Mouse (Mus musculus): Measurements from ENCODE around the gene Nlrc5.

Nlrc5 gene

DNA sequence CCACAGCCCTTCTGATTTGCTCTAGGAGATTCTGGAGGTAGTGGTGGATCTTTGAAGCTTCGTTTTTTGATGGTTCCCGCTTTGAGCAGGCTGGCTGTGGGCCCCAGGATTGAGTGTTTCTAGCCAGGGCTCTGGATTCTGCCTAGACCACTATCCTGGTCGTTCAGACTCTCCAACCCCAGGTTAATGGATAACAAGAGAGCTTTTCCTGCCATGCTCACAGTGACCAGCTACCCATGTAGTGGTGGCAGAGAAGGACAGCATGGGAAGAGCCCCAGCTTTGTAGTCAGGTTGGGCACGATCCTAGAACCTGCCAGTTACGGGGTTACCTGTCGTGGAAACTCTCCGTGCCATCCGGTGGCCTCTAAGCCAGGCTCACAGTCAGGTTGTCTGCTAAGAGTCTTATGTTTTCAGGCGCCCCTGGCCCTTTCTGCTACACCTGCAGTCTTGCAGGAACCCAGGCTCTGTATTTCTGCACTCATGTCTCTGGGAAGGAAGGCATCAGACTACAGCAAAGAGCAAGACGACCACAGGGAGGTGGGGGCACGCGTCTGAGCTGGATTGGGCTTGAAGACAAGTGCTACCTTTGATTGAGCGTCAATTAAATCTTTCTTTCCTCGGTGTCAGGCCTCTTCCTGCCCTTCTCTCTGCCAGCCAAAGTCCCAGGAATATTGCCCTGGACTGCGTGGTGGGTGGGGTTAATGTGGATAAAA lies 132.4 kb downstream of the Nlrc5 start:
- DNase-seq (ENCODE audit: low read depth, low spot score): no peak

DNA sequence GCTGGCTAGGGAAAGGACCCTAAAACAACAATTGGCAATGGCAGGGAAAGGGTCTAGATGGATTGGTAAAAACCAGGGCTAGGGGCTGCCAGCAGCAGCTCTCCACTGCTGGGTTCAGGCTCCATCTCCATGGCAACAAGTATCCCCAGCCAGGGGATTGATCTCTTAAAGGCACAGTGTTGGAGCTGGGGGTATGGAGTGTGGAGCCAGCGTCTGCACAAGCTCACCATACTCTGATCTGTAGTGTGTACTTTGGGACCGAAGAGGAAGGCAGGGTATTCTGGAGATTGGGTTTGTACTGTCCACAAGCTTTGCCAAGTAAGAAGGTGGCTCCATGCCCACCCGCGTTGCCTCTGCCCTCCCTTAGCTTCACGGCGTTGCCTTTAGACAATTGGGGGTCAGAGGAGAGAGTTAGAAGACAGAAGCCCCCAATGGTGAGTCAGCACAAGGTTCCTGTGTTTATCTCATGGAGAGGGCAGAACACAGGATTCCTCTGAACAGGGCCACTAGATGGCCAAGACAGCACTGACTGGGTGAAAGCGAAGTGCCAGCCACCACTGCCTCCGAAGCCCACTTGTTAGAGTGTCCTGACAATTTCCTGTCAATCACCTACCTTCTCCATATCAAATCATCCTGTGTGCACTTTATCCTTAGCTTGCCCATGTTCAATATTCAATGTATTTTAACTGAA lies 133.1 kb downstream of the Nlrc5 start:
- no peak for DNase-seq (ENCODE audit: low read depth, low spot score)

DNA sequence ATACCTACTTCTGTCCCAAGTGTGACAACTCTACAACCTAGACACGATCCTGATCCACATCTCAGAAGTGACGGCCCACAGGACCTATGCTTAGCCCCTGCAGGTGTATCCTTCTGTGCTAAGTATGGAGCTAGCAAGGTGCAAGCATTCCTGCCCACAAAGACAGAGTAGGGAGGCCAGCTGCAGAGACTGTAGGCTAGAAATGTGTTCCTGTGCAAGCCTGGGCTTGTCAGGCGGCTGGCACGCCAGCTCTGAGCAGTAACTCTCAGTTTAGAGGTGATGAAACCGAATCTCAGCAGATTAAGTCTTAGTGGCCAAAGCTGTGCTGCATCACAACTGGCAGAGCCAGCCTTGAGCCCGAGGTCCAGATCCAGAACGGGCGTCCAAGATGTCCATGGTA lies 133.9 kb downstream of the Nlrc5 start:
- no peak for DNase-seq (ENCODE audit: low read depth, low spot score)

DNA sequence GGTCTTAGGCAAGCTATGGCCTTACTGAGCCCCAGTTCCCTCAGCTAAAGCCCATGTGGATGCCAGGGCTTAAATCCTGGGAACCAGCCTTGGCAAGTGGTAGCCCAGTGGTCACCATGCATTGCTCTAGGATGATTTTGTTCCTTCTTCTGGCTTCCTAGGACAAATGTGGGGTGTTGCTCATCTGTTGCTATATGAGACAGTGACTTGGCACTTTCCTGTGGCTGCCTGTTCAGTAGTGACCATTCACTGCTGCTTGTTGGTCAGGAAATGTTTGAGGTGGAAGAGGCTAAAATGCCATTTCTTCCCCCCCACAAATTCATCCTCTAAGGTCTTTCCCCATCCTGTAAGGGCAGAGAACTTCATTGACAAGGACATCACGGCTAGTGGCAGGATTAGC lies 135.3 kb downstream of the Nlrc5 start:
- DNase-seq (ENCODE audit: low read depth, low spot score): no peak

DNA sequence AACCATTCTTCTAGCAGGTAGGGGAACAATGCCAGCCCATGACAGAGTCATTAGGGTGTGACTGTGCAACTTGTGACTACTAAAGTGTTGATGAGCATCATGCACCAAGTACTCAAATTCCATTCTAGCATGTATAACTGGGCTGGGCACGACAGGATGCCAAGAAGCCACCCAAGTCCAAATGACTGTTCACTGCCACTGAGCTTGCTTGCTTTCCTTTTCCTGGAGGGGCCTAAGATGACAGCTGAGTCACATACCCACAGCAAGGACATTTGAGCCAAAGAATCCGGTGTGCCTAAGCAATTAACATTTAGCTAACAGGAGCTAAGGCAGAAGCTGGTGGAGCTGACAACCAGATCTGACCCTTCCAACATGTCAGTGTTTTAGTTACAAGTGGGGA lies 137.7 kb downstream of the Nlrc5 start:
- no peak for DNase-seq (ENCODE audit: low read depth, low spot score)

DNA sequence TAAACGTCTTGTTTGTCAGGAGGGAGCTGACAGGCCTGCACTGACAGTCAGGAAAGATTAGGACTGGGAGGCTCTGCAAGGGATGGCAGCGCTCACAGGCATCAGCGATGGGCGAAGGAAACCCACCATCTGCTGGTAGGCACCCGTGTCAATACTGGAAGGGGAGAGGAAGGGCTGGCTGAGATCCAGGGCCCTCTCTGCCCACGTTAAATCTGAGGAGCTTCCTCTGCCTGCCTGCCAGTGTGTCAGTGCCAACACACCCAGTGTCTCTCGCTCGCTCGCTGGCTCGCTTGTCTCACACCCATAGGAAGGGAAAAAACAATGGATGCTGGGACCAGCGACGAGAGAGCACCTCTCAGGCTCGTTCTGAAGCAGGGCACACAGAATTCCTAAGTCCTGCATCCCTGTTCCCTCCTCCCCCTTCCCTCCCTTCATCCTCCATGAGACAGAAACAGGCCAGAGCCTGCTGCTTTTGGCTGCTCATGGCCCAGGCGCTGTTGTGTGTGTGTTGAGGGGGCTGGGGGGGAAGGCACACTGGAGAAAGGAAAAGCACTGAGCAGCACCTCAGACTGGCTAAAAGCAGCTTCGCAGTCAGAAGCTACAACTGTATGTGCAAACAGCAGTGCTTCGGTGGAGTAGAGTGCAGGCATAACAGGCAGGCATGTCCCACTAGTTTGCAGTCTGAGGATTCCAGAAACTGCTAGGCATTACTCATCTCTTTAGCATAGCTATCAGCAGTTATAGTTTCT lies 140.2 kb downstream of the Nlrc5 start:
- no peak for DNase-seq (ENCODE audit: low read depth, low spot score)

DNA sequence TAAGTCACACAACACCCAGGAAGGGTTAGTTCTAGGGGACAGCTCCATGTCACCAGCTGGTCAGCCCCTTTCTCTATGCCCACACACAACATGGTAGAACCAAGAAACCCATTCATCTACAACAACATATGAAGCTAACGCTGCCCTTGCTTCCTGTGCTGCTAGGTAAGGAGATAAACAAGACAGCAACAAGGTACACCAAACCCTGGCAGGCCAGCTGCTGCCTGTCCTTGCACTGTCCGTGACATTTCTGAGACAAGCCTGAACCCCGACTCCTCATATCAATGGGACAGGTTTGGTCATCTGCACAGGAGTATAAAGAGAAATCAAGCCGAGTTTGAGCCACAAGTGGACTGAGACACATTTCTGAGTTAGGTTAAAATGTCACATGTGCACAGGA lies 141.0 kb downstream of the Nlrc5 start:
- DNase-seq (ENCODE audit: low read depth, low spot score): no peak

All from retina, adult 2 months (tissue).